Mouse (Mus musculus) brain, embryonic 14.5 days (tissue): Measurements from ENCODE around the gene Fam120b.

Experiments
- CTCF ChIP-seq: fragments of 200-500 bp; IDR thresholded peaks from 2 replicates; pipeline ENCODE4 v1.5.1; 2012; ENCODE audit warnings: inconsistent platforms, mild to moderate bottlenecking, moderate library complexity, borderline replicate concordance; ENCODE audit not compliant: insufficient read depth, insufficient read length; ENCODE audit errors: extremely low read depth
- POLR2A ChIP-seq: fragments of 200-500 bp; IDR thresholded peaks from 2 replicates; pipeline ENCODE4 v1.6.1; 2012; ENCODE audit warnings: mild to moderate bottlenecking, inconsistent platforms, borderline replicate concordance; ENCODE audit not compliant: poor library complexity, insufficient read depth, insufficient read length, severe bottlenecking; ENCODE audit errors: extremely low read depth

- TF ChIP-seq CTCF (no peak), POLR2A (no peak)
Measured at GRCm38 (mm10) chr17:15401716-15402115, 5.7 kb downstream of the Fam120b start.
